Mouse (Mus musculus) megakaryocyte, embryonic 14.5 days (primary cell): ENCODE measurements at regions not wholly inside any gene's neighbourhood (a gene's known extent, or its start where the extent isn't known, plus 50 kb on each side); places are given as distances from the start of the nearest gene placed in this dataset.

Source experiments
- FLI1 ChIP-seq: IDR thresholded peaks from 2 replicates; pipeline ENCODE4 v1.6.1; 2012; ENCODE audit warnings: low read length, inconsistent platforms, mixed read lengths
- GATA1 ChIP-seq: IDR thresholded peaks from 3 replicates; pipeline ENCODE4 v1.6.1; 2012; ENCODE audit warnings: mixed read lengths, low read length, inconsistent platforms, borderline replicate concordance

GRCm38 (mm10) chr6:73379825-73380224 lies 89.6 kb downstream of the 4931417E11Rik start:
- TF ChIP-seq GATA1 (no peak), FLI1 (no peak)
